ENCODE assay signal across 20 mouse cellular contexts in genomic region chr2:51306257-51306656, GRCm38 (mm10).
DNase-seq lines count a peak whose midpoint lies in the region; ATAC-seq and TF ChIP-seq lines count a peak whose summit lies in the region.
"Had no signal": no experiment of that assay in that cellular context is flagged by ENCODE, and none has a peak within 500 bp of the region (broad histone marks: within the 10 kb centered on the region; RNA-seq: fewer than 3 reads in every experiment).

No protein-coding gene starts in this region.

- TF ChIP-seq CTCF in heart, adult 2 months (IDR thresholded peaks at IDR 0.05) = no peak
- no peak for TF ChIP-seq CTCF in cerebellum, adult 2 months (IDR thresholded peaks at IDR 0.05; ENCODE audit: borderline replicate concordance, insufficient read depth, low read depth, low read length)

- no peaks in the 10 kb centered on the region for H3K4me1 ChIP-seq in heart, embryonic 12.5 days (replicated peaks)
- H3K4me1 ChIP-seq in heart, adult 2 months (ENCODE audit: control insufficient read depth, insufficient read depth, low read length) = peaks cover 2% of the 10 kb centered on the region
- H3K4me1 ChIP-seq in hindbrain, embryonic 13.5 days (replicated peaks) = peaks cover 10% of the 10 kb centered on the region
- H3K4me1 ChIP-seq in hindbrain, embryonic 16.5 days (ENCODE audit: control insufficient read depth, insufficient read depth, low read depth, low read length) = no peaks in the 10 kb centered on the region
- no peaks in the 10 kb centered on the region for H3K4me1 ChIP-seq in cerebellum, adult 2 months (ENCODE audit: control insufficient read depth, insufficient read depth, low read length)
- H3K4me1 ChIP-seq: forebrain, embryonic 15.5 days had no signal

- no peak for TF ChIP-seq POLR2A in heart, adult 2 months (IDR thresholded peaks at IDR 0.05; ENCODE audit: insufficient read depth, low read depth, low read length)
- TF ChIP-seq POLR2A in cerebellum, adult 2 months (IDR thresholded peaks at IDR 0.05; ENCODE audit: borderline replicate concordance, insufficient read depth, low read length) = no peak

- no peaks in the 10 kb centered on the region for H3K79me2 ChIP-seq in heart, adult 2 months (replicated peaks; ENCODE audit: control insufficient read depth, insufficient read depth, low read length)

- DNase-seq in heart, adult 2 months = no peak
- DNase-seq in brain, adult 2 months (ENCODE audit: low read depth, low spot score) = peak; percentile 29
- DNase-seq in cerebellum, adult 2 months = no peak
- DNase-seq: adrenal gland, adult 2 months; adrenal gland, postnatal 14 days; cerebellum, adult 11-12 months; cerebellum, adult 9-10 months; cerebellum, postnatal 14 days; gastrocnemius, adult 2 months; gastrocnemius, postnatal 14 days; heart, adult 11 months; kidney, adult 18-20 months had no signal

- peak overlapping the region; percentile 27; the same call in 1 of the 2 replicates for H3K27ac ChIP-seq in heart, embryonic 12.5 days (ENCODE audit: poor library complexity, severe bottlenecking)
- H3K27ac ChIP-seq in heart, adult 2 months = no peak overlapping the region; the same call in 1 of the 2 replicates
- peak overlapping the region; percentile 6; the same call in 1 of the 2 replicates for H3K27ac ChIP-seq in hindbrain, embryonic 13.5 days
- H3K27ac ChIP-seq in hindbrain, embryonic 16.5 days (ENCODE audit: low read depth, low read length) = no peak overlapping the region
- no peak overlapping the region for H3K27ac ChIP-seq in cerebellum, adult 2 months (ENCODE audit: insufficient read depth, low read length)
- H3K27ac ChIP-seq: forebrain, embryonic 15.5 days; hindbrain, postnatal 0 days had no signal

- WGBS in heart, embryonic 12.5 days = 89% methylated on average over 1 of the region's 1 CpGs
- 71% methylated on average over 1 of the region's 1 CpGs for WGBS in heart, adult 2 months
- WGBS in hindbrain, embryonic 13.5 days = 80% methylated on average over 1 of the region's 1 CpGs
- 69% methylated on average over 1 of the region's 1 CpGs for WGBS in hindbrain, embryonic 16.5 days
- WGBS in cerebellum, adult 2 months = 98% methylated on average over 1 of the region's 1 CpGs

- no peak for TF ChIP-seq EP300 in heart, adult 2 months (IDR thresholded peaks at IDR 0.05; ENCODE audit: insufficient read depth, low read depth, low read length)

- no peak overlapping the region for H3K4me2 ChIP-seq in heart, embryonic 12.5 days
- H3K4me2 ChIP-seq in hindbrain, embryonic 13.5 days = no peak overlapping the region
- H3K4me2 ChIP-seq in hindbrain, embryonic 16.5 days (ENCODE audit: low read length) = no peak overlapping the region
- H3K4me2 ChIP-seq: forebrain, embryonic 15.5 days had no signal

- H3K4me3 ChIP-seq in heart, embryonic 12.5 days = no peak overlapping the region
- no peak overlapping the region for H3K4me3 ChIP-seq in heart, adult 2 months
- H3K4me3 ChIP-seq in hindbrain, embryonic 13.5 days = no peak overlapping the region
- no peak overlapping the region for H3K4me3 ChIP-seq in hindbrain, embryonic 16.5 days (ENCODE audit: low read length)
- H3K4me3 ChIP-seq in cerebellum, adult 2 months (replicated peaks; ENCODE audit: insufficient read depth, low read depth, low read length) = no peak overlapping the region
- H3K4me3 ChIP-seq: forebrain, embryonic 15.5 days; gastrocnemius, adult 2 months had no signal

- no peaks in the 10 kb centered on the region for H3K27me3 ChIP-seq in heart, embryonic 12.5 days (replicated peaks)
- H3K27me3 ChIP-seq in heart, adult 2 months (ENCODE audit: control insufficient read depth, insufficient read depth, low read length) = no peaks in the 10 kb centered on the region
- no peaks in the 10 kb centered on the region for H3K27me3 ChIP-seq in hindbrain, embryonic 13.5 days
- no peaks in the 10 kb centered on the region for H3K27me3 ChIP-seq in hindbrain, embryonic 16.5 days (replicated peaks; ENCODE audit: control insufficient read depth, insufficient read depth, low read length)
- no peaks in the 10 kb centered on the region for H3K27me3 ChIP-seq in cerebellum, adult 2 months (ENCODE audit: control insufficient read depth, insufficient read depth, low read length)
- H3K27me3 ChIP-seq: forebrain, embryonic 15.5 days had no signal

- H3K36me3 ChIP-seq in heart, embryonic 12.5 days = no peaks in the 10 kb centered on the region
- no peaks in the 10 kb centered on the region for H3K36me3 ChIP-seq in heart, adult 2 months (ENCODE audit: control insufficient read depth, insufficient read depth, low read length)
- H3K36me3 ChIP-seq in hindbrain, embryonic 13.5 days = no peaks in the 10 kb centered on the region
- H3K36me3 ChIP-seq in hindbrain, embryonic 16.5 days (ENCODE audit: control insufficient read depth, insufficient read depth, low read length) = no peaks in the 10 kb centered on the region
- H3K36me3 ChIP-seq: forebrain, embryonic 15.5 days had no signal

- ATAC-seq in heart, embryonic 12.5 days (ENCODE audit: insufficient number of reproducible peaks, low FRiP score) = no peak
- ATAC-seq in hindbrain, embryonic 13.5 days (ENCODE audit: low FRiP score) = no peak
- ATAC-seq in hindbrain, embryonic 16.5 days = no peak
- ATAC-seq: CD4-positive, CD25-positive, alpha-beta regulatory T cell, adult 4 months; forebrain, embryonic 15.5 days; hindbrain, postnatal 0 days; inflammation-experienced regulatory T-cells, adult 6 months; intestine, embryonic 16.5 days had no signal

- intact Hi-C loops in heart, adult 2 months (cut with DNase I) = no loop called here

- no peak overlapping the region for H3K9ac ChIP-seq in heart, embryonic 12.5 days
- H3K9ac ChIP-seq in heart, adult 2 months (ENCODE audit: low read depth, low read length) = no peak overlapping the region
- H3K9ac ChIP-seq in hindbrain, embryonic 13.5 days = no peak overlapping the region
- no peak overlapping the region for H3K9ac ChIP-seq in hindbrain, embryonic 16.5 days (ENCODE audit: low read depth, low read length)
- H3K9ac ChIP-seq: forebrain, embryonic 15.5 days had no signal

- H3K9me3 ChIP-seq in heart, embryonic 12.5 days (replicated peaks) = no peaks in the 10 kb centered on the region
- no peaks in the 10 kb centered on the region for H3K9me3 ChIP-seq in hindbrain, embryonic 13.5 days
- H3K9me3 ChIP-seq in hindbrain, embryonic 16.5 days (ENCODE audit: control insufficient read depth, low read length) = no peaks in the 10 kb centered on the region
- H3K9me3 ChIP-seq: forebrain, embryonic 15.5 days had no signal

Comparison
In these comparisons a context has a peak if more than half of its experiments do, and no peak if none do; other contexts are left out.
1. H3K27ac ChIP-seq: peak in heart, embryonic 12.5 days (single experiment) and hindbrain, embryonic 13.5 days (single experiment); none in heart, adult 2 months (single experiment), hindbrain, embryonic 16.5 days (single experiment) and cerebellum, adult 2 months (single experiment).